Mouse (Mus musculus) fat pad, adult 2 months (tissue): ENCODE data around the gene Wipf3.

ENCODE experiments used
- DNase-seq: peaks from one replicate; pipeline ENCODE4 v3.0.0-alpha.2; 2011; ENCODE audit warnings: low read depth, low spot score; ENCODE audit errors: extremely low read depth

The Wipf3 gene

DNA sequence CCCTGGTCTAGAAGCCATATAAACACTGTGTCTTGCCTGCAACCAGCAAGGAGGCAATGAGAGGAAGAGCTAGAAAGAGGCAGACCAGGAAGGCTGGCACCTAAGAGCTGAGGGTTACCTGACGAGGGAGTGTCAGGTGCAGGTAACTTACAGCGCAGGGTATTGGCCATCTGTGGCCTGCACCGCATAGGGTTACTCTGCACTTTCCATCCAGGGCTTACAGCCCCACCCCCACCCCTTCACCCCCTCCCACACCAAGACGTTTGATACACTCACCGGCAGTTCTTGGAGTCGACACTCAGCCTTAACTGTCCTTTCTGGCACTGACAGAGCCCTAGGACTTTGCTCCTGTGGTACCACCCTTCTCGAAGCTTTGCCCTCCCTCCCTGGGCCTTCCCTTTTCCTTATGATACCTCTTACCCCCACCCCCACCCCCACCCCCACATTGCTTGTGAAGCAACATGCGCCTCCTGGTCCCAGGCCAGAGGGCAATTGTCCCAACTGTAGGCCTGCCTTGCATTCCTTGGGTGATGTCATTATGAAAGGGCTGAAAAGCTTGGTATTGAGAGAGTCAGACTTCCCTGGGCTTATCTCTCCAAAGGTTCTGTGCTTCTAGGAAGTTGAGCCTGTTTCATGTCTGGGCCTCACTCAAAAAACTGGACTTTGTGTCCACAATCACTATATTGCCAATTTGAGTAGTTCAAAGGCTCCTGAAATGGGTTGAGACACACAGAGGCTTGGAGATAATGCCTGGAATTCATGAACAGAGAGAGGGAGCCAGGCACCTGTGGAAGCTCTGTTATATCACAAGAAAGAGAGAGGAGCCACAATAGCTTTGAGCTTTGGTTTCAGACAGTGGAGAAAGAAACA lies 43.7 kb downstream of the Wipf3 start:
- no peak for DNase-seq

DNA sequence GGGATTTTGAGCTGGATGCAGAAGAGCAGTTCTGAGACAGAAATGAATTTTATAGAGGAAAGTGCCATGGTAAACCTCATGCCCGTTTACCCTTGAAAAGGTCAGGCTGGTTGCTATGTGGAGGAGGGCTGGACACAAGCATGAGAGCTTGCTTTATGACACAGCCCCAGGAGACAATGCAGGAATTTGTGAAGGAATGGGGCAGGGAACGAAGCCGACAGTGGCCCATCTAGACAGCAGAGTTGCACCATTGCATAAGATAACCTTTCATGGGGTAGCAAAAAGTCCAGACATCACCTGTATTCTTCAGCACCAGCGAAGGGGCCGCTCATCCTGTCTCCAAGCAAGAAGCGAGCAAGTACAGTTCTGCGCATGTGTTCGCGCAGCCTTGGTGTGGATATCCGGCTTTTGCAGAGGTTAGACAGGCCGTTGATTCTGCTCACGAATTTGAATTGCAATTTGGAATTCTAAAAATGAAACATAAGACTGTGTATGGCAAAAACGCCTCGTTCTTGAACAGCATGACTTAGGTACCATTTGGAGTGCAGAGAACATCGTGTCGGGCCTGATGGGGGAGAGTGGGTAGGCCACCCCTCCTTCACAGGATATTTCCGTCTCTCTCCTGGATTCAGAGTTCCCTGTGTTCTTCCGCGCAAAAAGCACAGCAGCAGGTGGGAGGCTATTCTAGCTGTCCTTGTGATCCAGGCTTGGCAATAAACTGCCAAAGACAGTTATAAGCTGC lies 46.7 kb downstream of the Wipf3 start:
- DNase-seq: no peak

GRCm38 (mm10) chr6:54478646-54479324 lies 49.4 kb downstream of the Wipf3 start:
- DNase-seq: no peak

DNA sequence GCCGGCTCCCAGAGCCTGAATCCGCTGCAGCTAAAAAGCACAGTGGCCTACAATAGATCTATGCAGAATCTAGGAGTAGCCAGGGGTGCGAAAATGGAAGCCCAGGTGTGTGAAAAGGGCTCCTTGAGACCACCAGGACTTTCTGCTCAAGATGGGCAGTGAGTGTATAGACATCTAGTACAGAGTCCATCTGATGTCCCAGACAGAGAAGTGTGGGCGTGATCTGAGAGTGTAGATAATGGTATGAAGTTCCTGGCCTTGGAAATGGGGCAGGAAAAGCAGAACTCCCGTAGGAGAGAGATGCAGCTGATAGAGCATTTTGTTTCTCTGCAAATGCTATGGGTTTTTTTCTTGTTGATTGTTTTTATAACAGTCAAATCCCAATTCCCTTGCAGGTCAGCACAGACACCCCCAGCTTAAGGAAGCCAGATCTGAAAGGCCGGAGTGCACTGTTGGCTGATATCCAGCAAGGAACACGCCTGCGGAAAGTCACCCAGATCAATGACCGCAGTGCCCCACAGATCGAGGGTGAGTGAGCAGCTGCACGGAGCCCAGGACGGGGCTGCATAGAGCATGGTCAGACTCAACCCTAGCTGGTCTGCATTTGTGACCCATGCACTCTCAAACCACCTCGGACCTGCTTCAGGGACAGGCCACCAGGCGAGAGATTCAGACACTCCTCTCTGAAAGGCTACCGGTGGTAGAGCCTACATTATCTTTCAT lies 52.1 kb downstream of the Wipf3 start:
- DNase-seq: no peak

DNA sequence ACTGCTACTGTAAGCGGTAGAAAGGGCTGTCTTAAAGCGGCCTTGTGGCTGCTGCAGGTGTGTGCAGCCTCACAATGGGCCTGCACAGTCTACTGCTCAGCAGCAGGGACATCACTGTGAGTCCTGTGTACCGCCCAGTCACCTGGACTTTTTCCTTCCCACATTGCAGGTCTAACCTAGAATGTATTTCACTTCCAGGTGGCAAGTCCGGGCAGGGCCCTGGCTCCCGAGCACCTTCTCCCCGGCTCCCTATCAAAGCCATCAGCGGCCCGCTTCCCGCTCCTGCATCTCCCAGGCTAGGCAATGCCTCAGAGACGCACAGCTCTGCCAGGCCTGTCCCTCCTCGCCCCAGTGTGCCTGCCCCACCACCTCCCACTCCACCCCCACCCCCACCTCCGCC lies 55.6 kb downstream of the Wipf3 start:
- DNase-seq: no peak

- no peak for DNase-seq
These were observed 56.1 kb downstream of the Wipf3 start for GRCm38 (mm10) chr6:54485435-54485901.

GRCm38 (mm10) chr6:54485973-54486569 lies 56.7 kb downstream of the Wipf3 start:
- no peak for DNase-seq

- DNase-seq: no peak
These were observed 61.7 kb downstream of the Wipf3 start for GRCm38 (mm10) chr6:54491074-54491473.

DNA sequence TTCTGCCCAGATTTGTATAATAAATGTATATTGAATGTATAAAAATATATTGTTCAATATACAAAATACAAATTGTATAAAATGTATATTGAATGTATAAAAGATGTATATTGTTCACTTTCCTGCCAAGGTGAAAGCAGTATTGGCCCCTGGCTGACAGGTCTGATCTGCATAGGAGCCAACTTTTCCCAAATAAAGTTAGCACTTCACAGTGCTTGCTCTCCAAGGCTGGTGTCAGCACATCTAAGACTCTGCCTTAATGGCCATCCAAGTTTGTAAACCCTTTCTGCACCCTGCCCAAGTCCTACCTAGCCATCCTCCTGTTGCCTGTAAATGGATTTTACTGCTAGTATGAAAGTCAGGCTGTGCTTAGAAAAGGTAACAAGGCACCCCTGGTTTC lies 64.7 kb downstream of the Wipf3 start:
- DNase-seq: no peak

DNA sequence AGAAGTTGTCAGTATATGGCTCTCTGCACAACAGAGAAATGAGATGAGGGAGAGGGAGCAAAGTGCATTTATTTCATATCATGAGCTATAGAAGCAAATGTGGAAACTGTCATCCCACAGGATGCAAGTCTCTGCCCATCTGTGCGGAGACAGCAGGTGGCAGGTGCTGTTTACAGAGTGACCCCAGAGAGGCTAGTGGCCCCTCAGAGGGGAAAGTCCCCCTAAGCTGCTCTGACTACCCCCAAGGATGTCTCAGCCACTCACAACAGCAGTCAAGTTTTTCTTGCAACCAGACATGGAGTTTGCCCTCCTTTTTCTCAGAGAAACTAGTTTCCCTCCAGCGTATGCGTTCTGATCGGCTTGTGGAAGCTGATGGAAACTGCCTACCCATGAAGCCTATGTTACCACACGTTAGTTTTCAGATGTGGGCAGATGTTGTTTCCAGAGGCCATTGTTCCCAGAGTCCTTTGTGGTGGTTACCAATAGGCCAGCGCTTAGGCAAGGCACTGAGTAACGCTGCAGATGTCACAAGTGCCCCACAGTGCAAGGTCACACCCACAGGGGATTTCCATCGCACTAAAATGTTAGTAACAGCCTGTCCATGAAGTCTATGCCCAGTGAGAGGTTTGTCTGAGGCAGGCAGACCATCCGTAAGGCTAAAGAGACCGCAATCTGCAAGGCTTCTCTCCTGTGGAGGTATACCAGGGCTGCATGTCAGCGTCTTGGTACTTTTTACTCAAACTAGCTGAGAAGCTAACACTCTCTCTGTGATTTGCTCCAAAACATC lies 65.4 kb downstream of the Wipf3 start:
- DNase-seq: peak; percentile 31

DNA sequence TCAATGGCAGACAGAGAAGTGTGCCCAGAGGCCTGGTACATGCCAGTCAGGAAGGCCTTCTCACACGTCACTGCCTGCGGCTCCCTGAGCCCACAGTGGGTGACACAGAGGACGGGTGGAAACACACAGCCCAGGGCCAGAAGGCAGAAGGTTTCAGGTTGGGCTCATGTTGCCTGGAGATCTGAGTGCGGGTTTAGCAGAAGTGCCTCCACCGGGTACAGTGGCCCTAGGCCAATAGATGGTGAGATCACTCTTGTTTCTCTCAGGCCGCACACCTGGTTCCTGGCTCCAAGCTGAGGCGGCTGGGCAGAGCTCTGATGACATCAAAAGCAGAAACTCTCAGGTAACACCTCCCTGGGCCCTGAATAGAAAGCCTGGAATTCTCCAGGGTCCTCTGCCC lies 66.8 kb downstream of the Wipf3 start:
- no peak for DNase-seq

- DNase-seq: no peak
These were observed 73.3 kb downstream of the Wipf3 start for GRCm38 (mm10) chr6:54502661-54503115.

DNA sequence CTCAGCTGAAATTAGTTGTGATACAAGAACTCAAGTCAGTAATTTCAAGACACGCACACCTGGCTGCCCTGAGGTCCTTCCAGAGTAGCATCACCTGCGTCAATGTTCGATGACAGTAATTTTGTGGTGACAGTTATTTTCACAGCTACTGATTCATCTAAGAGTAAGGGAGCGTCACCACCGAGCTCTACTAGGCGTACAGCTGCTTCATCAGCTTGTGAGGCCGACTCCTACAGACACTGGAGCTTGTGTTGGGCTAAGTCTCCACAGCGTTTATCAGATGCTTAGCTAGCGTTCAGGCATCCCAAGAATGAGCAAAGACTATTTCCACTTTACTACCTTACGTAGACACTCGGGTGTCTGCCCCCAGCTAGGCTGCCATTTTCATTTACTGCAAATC lies 76.9 kb downstream of the Wipf3 start:
- no peak for DNase-seq

GRCm38 (mm10) chr6:54507002-54507401 lies 77.6 kb downstream of the Wipf3 start:
- no peak for DNase-seq

DNA sequence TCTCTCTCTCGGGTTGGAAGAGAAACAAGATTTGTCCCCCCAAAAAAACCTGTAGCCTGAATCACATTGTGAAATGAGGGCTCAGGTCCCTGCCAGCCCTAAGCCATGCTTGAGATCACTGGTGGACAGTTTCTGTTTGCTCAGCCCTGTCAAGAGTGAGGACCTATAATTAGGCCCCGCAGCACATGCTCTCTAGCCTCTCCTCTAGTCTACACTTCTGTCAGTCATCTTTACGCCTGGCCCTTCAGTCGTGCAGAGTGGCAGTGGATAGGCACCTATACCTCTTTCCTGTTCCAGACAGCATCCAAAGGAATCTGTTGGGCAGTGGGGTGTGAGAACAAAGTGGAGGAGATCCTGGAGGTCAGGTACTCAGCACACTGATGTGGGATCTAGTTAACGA lies 78.4 kb downstream of the Wipf3 start:
- no peak for DNase-seq

GRCm38 (mm10) chr6:54508256-54508793 lies 78.9 kb downstream of the Wipf3 start:
- no peak for DNase-seq

GRCm38 (mm10) chr6:54509264-54509663 lies 79.9 kb downstream of the Wipf3 start:
- no peak for DNase-seq

- no peak for DNase-seq
These were observed 82.9 kb downstream of the Wipf3 start for GRCm38 (mm10) chr6:54512256-54512655.

- no peak for DNase-seq
These were observed 87.2 kb downstream of the Wipf3 start for GRCm38 (mm10) chr6:54516512-54517134.
